Mouse (Mus musculus): Measurements from ENCODE around the gene Fam20b.

Gene Fam20b

GRCm38 (mm10) chr1:156718950-156719805, at the start of gene Fam20b:
TSS of gene Fam20b (minus strand) at chr1:156719086.
- peak; percentile 96 for DNase-seq (ENCODE audit: low read depth, low spot score)

DNA sequence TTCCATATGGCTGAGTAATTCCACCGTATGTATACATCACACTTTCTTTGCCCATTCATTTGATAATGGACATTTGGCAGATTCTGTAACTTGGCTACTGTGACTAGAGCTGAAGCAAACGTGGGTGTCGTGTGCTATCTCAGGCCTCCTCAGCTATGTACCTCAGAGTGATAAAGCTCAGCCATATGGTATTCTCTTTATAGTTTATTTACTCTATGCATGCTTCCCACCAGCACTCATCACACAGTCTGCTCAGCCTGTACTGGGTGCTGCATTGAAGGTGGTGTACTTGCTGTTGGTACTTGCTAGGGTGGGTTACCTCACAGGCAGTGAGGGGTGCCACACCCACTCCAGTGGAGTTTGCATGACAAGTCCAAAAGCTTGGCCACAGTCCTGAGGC, 46.4 kb upstream of the Fam20b start:
- peak; percentile 93 for DNase-seq (ENCODE audit: low read depth, low spot score)

DNA sequence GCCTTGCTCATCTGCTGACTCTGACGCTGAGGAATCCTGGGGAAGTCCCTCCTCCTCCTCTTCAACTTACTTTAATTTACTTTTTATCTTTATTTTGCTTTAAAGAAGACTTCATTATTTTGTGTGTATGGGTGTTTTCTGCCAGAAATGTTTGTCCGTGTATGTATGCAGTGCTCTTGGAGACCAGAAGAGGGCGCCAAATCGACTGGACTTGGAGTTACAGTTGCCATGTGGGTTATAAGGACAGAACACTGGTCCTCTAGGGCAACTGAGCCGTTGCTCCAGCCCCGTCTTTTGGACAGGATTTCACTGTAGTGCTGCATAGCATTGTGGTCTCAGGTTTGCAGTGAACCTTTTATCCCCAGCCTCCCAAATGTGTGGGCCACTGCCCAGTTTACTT, 45.7 kb upstream of the Fam20b start:
- no peak for DNase-seq (ENCODE audit: low read depth, low spot score)

DNA sequence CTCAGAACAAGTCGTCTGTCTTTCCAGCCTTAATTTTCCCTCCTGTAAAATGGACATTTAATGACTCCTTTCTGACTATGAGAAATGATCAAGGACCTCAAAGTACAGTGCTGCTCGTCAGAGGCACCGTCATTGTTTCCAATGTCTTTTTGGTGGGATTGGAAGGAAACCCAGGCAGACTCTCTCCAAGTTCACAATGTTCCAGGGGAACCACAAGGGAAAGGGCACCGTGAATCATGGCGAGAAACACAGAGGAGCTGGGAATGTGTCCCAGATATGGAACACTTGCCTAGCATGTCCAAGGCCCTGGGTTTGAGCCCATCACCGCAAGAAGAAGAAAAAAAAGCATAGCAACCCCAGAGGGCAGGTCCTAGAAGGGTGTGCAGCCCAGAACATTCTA, 44.4 kb upstream of the Fam20b start:
- no peak for DNase-seq (ENCODE audit: low read depth, low spot score)

DNA sequence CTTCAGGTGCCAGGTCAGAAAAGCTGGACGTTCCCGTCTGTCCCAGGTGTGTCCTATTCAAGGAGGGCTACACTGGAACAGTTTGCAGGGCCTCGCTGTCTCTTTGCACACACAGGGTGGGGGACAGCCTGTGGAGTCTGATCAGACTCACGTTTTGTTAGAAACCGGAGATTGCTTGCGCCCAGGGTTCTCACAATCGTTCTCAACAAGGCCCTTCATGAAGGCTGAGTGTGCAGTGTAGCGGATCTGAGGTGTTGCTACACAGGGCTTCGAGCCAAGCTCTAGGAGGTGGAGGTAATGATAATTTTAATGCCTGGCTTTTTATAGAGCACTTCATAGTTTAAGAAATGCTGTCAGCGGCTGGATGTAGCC, 42.5 kb upstream of the Fam20b start:
- DNase-seq (ENCODE audit: low read depth, low spot score), result no peak

GRCm38 (mm10) chr1:156760549-156761429, 41.9 kb upstream of the Fam20b start:
- DNase-seq (ENCODE audit: low read depth, low spot score), result no peak

- DNase-seq (ENCODE audit: low read depth, low spot score), result no peak
Measured at GRCm38 (mm10) chr1:156758326-156758725, 39.4 kb upstream of the Fam20b start.

DNA sequence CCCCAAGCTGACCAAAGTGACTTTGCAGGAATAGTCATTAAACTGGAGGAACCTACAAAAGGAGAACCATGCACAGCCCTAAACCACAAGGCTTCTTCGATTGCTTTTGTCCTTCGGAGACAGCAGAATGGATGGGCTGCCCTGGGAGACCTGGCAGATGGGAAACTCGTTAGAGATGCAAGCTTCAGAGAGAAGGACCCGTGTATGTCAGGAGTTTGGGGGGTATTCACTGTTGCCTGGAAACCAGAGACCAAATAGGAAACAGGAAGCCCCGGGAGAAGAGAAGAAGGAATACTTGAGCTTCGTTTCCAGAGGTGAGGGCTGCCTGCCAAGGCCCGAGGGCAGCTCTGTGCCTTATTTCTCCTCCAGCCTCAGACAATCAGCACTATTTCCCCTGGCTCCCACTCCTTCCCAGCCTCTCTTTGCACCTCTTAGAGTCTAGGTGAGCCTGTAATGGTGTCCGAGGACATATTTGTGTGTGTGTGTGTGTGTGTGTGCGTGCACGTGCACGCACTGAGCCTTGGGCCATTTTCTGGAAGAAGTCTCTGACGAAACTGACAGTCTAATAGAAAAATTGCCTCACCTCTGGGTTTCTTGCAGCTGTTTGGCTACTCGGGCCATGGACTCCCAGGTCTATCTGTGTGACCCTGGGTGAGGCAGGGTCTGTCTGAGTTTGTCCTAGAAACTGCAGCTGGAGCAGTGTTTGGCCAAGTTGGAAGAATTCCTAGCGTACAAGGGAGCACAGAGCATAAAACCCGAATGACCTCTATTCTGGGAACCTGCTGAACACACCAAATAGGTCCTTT, 35.9 kb upstream of the Fam20b start:
- no peak for DNase-seq (ENCODE audit: low read depth, low spot score)

DNA sequence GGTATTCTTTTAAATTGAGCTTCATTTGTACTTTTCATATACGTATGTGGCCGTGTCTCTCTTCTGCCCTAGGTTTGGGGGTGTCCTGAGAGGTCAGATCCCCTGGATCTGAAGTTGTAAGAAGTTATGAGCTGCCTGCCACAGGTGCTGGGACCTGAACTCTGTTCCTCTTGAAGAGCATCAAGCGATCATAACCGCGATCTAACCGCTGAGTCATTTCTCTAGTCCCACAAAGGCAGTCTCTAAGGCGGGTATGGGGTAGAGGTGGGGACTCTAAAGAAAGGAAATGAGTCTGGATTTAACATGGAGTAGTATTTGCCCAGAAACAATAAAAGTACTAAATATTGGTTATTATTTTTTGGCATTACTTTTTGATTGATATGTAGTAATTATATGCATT, 34.1 kb upstream of the Fam20b start:
- DNase-seq (ENCODE audit: low read depth, low spot score), result no peak

DNA sequence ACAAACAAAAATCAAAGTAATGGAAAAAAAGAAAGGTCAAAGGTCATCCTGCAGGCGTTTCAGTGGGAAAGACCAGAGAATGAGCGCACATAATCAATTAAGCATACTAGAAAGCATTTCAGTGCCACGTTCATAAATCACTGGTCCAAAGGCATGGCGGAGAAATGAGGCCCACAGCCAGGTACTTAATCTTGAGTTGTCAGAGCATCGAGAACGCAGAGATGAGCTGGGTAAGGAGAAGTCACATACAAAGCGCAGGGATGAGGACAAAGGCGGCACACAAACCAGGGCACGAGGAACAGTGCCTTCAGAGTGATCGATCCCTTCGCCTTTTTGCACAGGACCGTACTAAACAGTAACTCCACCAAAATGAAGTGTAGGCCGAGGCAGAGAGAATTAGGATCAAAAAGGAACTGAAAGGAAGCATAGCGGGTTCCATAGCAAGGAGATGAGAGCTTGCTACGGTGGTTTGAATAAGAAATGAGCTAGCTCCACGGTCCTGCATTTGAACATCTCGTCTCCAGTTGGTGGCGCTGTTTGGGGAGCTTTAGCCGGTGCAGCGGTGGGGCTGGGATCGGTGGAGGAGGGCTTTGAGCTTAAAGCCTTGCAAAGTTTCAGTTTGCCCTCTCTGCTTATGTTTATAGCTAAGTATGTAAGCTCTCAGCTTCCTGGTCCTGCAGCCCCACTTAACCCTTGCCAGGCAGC, 33.3 kb upstream of the Fam20b start:
- no peak for DNase-seq (ENCODE audit: low read depth, low spot score)

- DNase-seq (ENCODE audit: low read depth, low spot score), result no peak
Measured at GRCm38 (mm10) chr1:156750261-156750660, 31.4 kb upstream of the Fam20b start.

DNA sequence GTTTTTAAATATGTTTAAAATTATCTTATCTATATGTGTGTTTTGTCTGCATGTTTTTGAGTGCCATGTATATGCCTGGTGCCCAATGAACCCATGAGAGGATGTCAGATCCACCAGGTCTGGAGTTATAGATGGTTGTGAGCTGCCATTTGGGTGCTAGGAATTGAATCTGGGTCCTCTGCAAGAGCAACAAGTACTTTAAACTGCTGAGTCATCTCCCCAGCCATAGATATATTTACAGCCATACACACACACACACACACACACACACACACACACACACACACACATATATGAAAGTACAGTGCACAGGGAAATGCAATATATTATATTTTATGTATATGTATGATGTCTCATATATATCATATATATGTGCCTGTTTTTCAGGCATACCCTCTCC, 30.2 kb upstream of the Fam20b start:
- DNase-seq (ENCODE audit: low read depth, low spot score), result no peak

DNA sequence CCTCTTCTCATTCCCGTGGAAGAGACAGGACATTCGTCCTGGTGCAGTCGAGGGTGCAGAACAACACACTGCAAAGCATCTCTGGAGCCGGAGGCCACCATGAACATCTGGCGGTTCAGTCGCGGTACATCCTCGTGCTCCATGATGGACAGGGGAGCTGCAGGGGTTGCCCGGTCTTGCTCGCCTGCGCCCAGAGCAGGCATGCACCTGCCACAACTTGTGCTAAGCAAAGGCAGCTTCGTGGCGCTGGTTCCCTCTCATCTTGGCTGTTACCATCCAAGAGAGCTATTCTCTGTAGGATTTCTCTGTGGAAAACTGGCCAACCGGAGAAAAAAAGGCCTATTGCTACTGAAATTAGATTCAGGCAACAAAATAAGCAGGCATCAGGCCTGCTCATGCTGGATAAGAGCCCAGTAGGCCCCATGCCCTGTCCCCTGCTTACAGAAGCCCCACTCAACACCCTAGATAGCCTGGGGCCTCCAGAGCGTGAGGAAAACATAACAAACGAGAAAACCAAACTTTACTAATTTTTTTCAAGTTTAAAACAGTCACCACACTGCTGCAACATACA, 29.6 kb upstream of the Fam20b start:
- DNase-seq (ENCODE audit: low read depth, low spot score), result no peak

GRCm38 (mm10) chr1:156745188-156745810, 26.4 kb upstream of the Fam20b start:
- no peak for DNase-seq (ENCODE audit: low read depth, low spot score)

DNA sequence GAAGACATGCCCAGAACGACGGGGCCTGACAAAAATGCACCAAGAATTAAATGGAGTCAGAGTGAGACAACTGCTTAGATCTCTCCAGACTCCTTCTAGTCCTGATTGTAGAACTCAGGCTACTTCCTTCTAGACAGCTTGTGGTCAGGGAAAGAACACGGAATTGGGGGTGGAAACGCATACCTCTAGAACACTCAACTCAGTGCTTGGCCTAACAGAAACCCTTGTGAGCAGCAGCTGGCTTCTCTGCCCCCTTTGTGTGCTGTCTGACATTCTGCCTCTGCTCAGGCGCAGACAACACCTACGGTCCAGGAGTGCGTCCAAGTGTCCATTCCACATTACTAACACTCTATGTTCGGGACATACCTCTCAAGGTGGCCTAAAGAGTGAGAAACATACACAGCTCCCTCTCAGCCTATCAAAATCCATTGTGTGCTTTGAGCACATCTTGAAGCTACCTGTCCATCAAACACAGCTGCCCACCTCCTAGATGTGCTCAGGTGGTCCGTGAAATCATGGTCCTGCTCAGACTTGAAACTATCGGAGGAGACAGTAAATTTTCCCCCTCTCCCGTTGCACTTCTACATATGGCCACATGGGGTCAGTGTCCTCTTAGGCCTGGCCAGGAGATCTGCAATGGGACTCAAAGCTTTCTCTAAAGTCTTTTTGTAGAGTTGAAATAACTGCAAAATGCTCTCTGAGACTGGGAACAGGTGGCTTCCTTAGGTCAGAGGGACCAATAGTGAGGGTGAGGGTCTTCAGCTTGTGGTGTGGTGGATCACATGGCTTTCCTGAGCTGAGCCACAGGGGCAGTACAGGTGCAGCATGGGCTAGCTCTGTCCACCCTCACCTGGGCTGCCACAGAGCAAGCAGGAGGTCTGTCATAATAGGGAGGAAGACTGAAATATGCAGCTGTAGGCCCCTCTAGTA, 22.9 kb upstream of the Fam20b start:
- DNase-seq (ENCODE audit: low read depth, low spot score), result no peak

DNA sequence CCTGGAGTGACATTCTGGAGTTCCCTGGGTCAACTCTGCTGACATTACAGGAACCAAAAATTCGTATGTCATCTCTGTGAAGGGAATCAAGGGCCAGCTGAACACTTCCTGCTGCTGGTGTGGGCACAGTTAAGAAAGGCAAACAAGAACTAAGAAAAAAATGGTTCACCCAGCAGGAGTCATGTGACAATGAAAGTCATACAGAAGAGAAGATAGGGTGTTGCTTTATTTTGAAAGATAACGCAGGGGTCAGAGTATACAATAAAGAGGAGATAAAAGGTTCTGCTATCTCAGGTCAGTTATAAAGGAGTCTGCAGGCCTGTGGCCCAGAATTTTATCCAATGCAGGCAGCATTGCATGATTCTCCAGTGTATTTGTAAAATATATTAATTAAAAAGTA, 16.9 kb upstream of the Fam20b start:
- no peak for DNase-seq (ENCODE audit: low read depth, low spot score)

DNA sequence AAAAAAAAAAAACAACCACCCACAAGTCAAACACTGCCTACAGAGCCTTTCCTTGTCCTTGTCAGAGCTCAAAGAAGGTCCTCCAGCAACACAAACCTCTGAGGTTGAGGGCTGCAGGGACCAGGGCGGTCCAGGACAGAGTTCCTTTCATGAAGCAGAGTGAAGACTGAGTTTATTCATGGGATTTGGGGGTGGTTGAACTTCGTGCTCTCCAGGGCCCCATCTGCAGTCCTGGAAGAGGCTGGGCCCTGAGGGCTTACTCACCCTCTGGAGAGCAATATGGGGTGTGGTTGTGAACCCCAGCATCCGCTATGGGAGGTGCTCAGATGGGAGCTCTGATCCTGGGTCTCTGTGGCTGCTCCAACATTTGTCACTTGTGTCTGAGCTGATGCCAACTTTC, 15.1 kb upstream of the Fam20b start:
- no peak for DNase-seq (ENCODE audit: low read depth, low spot score)

DNA sequence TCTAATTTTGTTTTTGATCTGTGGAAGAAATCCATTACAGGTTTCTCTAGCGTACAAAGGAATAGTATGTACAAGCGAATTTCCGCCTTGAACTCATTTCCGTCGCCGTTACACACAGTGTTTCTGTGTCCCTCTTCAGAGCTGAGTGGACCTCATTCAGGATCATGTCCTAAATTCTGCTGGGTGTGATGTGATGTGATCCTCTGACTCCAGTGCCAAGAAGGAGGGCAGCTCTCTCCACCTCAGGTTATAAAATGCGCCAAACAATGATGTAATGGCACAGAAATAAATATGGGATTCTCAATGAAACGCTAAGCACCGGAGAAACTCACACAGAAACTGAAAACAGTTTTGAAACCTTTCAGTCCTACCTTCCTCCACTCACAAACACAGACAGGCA, 14.7 kb upstream of the Fam20b start:
- no peak for DNase-seq (ENCODE audit: low read depth, low spot score)

DNA sequence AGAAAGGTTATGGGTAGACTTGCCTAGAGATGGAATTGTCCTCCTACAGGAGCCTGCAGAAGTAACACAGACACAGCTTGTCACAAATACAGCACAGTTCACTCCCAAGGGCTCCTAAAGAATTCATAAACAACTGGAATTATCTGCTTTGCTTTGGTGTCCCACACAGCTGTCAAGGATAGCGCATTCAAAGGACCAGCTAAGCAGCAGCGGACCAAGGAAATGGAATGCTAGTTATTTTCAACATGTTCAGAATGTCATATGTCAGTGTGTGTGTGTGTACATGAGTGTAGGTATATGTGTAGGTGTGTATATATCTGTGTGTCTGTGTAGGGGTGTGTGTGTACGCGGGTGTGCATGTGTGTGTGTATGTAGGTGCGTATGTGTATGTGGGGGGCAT, 14.1 kb upstream of the Fam20b start:
- no peak for DNase-seq (ENCODE audit: low read depth, low spot score)

Data from telencephalon, adult 2 months (tissue).